Mouse (Mus musculus): Measurements from ENCODE around the gene Dclre1b.
"Not testable (repeated sequence)": the region's sequence is repeated elsewhere in the genome, so short reads cannot be mapped to it uniquely, and the experiment has no call there.

The Dclre1b gene

DNA sequence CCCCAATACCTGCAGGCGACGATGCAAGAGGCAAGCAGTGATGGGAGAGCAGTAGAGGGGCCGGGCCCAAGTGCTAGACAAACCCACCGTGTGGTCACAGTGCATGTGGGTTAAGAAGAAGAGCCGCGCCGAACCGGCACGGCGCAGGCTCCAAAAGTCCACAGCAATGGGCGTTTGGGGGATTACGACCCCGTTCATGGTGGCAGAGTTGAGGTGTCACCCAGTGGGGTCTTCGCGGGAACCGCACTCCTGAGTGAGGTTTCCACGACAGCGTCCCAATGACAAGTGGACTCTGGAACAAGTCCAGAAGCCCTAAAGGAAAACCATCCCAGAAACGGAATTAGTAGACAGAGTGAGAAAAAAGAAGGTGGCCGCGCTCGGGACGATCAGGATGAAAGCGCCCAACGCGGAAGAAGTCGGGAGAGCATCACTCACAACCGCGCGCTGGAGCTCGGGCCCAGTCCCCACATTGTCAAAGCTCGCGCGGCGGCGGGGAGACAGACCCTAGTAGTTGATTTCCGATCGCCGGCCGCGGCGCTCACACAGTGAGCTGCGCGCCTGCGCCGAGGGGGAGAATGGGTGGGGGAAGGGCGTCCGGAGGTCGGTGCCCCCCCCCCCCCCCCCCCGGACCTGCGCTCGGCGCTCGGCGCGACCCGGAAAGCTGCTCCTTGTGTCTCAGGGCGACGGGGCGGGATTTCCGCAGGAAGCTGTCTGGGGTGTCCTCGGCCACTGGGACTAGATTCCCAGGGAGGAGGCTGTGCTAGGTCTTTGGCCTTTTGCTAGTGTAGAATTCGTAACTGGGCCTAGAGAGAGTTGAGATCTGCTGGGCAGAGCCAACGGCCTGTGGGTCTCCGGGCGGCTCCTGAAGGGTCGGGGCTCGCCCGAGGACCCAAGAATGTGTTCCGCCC lies at the start of gene Dclre1b, which contains the start of the genes Ap4b1 and Gm43064:
Dclre1b (minus strand) TSS at position 554 of the 908 bp plus-strand sequence.
Ap4b1 (plus strand) TSS at position 630 of the 908 bp plus-strand sequence.
Gm43064 (plus strand) TSS at position 683 of the 908 bp plus-strand sequence.
- DNase-seq (ENCODE audit: low read depth): peak; percentile 81

DNA sequence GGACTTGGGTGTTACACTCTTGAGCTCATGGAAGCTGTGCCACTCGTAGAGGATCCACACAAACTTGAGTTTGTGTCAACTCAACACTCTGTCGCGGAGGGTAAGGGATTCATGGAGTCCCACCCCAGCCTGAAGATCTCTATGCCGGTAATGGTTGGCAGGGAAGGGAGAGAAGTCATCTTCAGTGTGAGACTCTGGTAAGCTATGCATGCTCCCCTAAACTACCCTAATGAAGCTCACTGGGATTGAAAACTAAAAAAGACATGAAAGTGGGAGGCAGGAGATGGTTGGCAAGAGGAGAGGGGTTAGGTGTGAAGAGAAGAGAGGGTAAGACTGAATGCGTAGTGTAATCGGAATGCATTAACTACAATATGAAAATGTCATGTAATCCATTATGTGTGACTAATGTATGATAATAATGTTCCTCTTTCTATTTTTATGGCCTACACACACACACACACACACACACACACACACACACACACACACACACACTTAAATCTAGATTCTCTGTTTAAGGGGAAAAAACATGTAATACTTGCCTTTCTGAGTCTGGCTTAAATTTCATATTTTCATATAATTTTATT lies 48.8 kb upstream of the Dclre1b start:
- DNase-seq (ENCODE audit: low read depth): no peak

- DNase-seq (ENCODE audit: low read depth): no peak
Measured at GRCm38 (mm10) chr3:103857036-103857805, 48.0 kb upstream of the Dclre1b start.

DNA sequence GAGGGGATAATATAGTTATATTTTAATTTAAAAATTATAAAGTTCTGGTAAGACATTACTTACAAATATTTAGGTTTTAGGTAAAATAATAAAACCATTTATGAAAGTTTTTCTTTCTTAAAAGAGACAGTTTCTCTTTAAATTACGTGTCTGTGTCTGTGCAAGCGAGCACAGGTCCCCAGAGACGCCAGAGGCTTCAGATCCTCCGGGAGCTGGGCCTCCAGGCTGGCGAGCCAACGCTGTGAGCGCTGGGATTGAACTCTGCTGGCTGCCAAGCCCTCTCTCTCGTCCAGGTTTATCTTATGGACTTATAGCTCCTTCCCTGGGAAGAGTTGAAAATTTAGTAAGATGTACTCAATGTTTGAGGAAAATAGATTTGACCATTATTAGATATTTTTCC lies 44.6 kb upstream of the Dclre1b start:
- DNase-seq (ENCODE audit: low read depth): no peak

DNA sequence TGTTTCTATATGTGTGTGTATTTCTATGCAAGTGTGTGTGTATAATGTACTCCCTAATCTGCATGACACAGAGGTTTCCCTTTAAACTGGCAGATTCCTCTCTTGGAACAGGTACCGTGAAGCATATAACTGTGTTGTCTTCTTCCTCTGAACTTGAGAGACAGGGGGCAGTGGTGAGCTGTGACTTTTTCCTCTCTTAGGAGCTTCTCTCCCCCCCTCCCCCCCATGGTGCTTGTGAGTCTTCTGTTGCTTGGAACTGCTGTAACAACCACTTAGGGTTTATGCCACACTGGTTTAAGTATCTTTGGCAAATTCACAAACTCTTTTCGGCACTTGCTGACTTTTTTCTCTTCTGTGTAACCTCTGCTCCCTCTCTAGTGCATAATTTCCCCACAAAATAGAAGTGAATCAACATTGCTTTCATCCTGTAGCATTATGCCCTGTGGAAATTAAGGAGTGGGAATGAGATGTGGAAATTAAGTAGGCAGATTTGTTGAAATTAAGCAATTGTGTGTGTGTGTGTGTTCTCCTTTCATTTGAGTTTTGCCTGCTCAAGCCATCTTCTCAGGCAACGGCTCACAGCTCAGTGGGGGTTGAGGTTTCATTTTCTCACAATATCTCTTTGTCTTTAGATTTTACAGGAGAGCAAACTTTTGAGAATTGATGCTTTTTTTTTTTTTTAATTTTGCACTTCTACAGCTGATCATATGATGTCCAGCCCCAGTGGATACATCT lies 43.5 kb upstream of the Dclre1b start:
- DNase-seq (ENCODE audit: low read depth): peak; percentile 49

- DNase-seq (ENCODE audit: low read depth): no peak
Measured at GRCm38 (mm10) chr3:103851882-103852281, 42.6 kb upstream of the Dclre1b start.

DNA sequence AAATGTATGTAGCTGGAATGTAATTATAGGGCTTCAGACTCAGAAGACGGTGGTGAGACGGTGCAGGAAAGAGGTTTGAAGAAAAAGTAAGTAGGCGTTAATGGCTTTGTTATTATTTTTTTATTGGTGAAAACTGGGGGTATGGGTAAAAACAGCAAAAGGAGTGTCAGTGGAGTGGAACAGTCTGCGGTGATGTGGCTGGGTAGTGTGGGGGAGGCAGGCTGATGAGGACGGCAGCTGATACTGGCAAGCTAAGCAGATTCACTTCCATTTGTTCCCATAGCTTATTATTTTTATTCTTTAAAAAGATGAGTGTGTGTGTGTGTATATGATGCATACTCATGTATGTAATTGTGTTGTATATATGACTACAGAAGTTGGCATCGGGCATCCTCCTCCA lies 42.2 kb upstream of the Dclre1b start:
- no peak for DNase-seq (ENCODE audit: low read depth)

DNA sequence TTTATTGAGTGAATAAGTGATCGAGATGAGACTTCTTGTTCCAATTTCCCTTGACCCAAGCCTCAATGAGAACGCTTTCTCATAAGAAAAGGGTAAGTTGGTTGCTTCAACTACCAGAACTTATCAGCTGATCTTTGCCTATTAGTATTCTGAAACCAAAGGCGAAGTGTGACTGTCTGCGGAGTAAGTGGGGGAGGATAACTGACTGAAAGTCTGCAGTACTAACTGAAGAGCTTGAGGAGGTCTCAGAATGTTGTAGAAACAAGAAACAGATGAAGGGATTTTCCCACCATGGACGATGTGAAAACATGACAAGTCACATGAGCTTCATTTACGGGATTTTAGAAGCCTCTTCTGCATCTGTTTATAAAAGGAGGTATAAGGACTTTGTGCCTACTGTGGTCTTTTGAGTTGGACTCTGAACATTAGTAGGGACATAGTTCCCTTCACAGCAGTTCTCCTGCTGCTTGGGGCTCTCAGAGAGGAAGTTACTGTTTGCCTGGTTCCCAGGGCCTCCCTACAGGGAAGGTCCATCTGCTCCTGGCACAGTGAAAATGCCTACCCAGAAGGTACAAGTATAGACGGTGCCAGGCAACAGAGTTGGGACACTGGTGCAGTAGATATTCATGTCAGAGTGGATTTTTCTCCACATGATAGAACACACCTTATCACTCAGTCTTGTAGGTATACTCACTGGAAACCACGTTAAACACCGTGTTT lies 41.6 kb upstream of the Dclre1b start:
- DNase-seq (ENCODE audit: low read depth): no peak

DNA sequence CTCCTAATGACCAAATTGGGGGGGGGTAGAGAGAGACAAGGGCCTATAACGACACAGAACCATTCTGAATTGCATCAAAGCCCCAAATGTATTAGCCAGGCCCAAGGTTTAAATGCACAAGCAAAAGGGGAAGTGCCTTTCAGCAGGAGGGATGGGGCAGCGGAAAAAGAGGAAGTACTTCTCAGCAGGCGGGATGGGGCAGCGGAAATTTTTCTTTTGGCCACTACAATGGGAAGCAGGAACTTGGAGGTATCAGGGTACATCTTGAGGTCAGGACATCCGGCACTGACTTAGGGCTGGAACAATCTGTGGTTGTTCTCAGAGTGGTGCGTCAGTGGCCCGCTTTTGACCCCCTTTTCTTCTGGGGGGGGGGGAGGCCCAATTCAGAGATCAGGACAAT lies 31.7 kb upstream of the Dclre1b start:
- DNase-seq (ENCODE audit: low read depth): not testable (repeated sequence)

DNA sequence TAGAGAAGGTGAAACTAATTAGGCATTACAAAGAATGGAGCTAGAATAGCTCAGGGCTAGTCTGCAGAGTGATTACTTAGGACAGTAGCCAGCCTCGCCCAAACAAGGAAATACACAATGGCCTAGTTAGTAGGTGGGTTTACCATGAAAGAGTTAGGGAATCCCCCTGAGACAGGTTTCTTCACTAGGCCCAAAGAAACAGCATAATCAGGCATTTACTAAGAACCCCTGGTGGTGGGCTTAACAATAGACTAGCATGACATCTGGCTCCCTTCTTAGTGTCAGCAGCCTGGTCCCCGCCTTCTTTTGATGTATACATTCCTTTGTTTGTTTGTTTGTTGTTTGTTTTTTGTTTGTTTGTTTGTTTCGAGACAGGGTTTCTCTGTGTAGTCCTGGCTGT lies 31.0 kb upstream of the Dclre1b start:
- not testable (repeated sequence) for DNase-seq (ENCODE audit: low read depth)

DNA sequence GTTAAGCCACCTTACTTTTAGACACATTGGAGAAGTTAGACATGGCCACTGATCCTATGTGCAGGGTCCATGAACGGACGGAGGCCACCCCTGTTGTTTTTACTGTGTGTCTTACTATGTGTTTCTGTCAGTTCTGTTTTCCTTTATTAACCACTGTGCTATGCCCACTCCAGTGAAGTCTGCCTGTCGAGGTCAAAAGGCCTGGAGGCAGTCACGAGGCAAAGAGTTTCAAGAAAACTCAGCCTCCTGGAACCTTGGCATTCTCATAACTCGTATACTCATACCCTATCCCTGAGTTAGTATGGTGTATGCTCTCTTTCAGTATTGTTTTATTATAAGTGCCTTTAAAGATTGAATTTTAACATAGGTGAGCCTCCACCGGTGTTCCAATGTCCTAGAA lies 30.5 kb upstream of the Dclre1b start:
- DNase-seq (ENCODE audit: low read depth): no peak

- no peak for DNase-seq (ENCODE audit: low read depth)
Measured at GRCm38 (mm10) chr3:103836453-103836852, 27.2 kb upstream of the Dclre1b start.

- no peak for DNase-seq (ENCODE audit: low read depth)
Measured at GRCm38 (mm10) chr3:103835951-103836310, 26.7 kb upstream of the Dclre1b start.

- DNase-seq (ENCODE audit: low read depth): no peak
Measured at GRCm38 (mm10) chr3:103835272-103835950, 26.2 kb upstream of the Dclre1b start.

DNA sequence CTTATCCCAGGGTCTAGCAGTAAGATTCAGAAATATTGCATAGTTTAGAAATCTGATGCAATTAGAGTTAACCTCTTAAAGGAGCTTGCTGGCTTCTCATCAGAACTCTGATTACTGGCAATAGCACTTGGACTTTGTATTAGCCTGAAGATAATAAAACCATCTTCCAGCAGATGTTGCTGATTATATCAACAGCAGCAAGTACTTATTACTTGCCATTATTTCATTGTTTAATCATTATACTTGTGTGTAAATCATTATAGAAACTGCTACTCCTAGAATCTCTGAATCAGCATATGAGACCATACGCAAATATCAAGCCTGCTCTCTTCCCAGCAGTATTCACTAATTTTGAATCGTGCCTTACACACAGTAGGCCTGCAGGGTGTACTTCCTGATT lies 24.8 kb upstream of the Dclre1b start:
- DNase-seq (ENCODE audit: low read depth): no peak

- no peak for DNase-seq (ENCODE audit: low read depth)
Measured at GRCm38 (mm10) chr3:103832426-103832825, 23.2 kb upstream of the Dclre1b start, which contains the start of gene Bcl2l15. TSS of gene Bcl2l15 (plus strand) at chr3:103832601.

- no peak for DNase-seq (ENCODE audit: low read depth)
Measured at GRCm38 (mm10) chr3:103831146-103831545, 21.9 kb upstream of the Dclre1b start.

GRCm38 (mm10) chr3:103830681-103831080 lies 21.4 kb upstream of the Dclre1b start:
- DNase-seq (ENCODE audit: low read depth): not testable (repeated sequence)

- no peak for DNase-seq (ENCODE audit: low read depth)
Measured at GRCm38 (mm10) chr3:103829036-103829435, 19.8 kb upstream of the Dclre1b start.

GRCm38 (mm10) chr3:103827548-103827947 lies 18.3 kb upstream of the Dclre1b start:
- DNase-seq (ENCODE audit: low read depth): no peak

All from c-Kit-positive CD71-positive TER-119-negative erythroid progenitor cells, embryonic 14.5 days (primary cell).